Mouse (Mus musculus): ENCODE measurements around the gene Mcf2l. TPM values are rescaled to one million over a fixed set of nuclear protein-coding genes. Genes with fewer than 3 reads are reported as not detected.

The Mcf2l gene
- polyA plus RNA-seq, 1 experiment: 245 TPM

DNA sequence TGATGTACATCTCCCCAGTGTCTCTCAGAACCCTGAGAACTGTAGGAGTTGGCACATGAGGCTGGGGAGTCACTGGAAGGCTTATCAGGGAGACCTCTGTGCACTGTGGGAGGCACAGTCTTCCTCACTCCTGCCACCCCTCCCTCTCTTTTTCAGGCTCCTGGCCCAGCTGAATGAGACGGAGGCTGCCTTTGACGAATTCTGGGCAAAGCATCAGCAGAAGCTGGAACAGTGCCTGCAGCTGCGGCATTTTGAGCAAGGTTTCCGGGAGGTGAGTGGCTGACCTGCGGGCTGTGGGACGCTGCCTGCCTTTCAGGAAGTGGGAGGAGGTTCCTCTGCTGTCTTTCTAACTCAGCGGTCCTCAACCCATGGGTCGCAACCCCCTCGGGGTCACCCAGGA lies 126.2 kb downstream of the Mcf2l start:
- Histone ChIP-seq H3K27ac (ENCODE audit: insufficient read depth, low read depth, low read length) (no peak overlapping the region), H3K4me1 (ENCODE audit: control insufficient read depth, insufficient read depth, low read length) (peaks cover 6% of the 10 kb centered on the region; the same call in 1 of the 2 replicates), H3K4me3 (ENCODE audit: insufficient read depth, low read depth, low read length) (no peak overlapping the region)
- TF ChIP-seq POLR2A (IDR thresholded peaks at IDR 0.05; ENCODE audit: insufficient read depth, low read depth, low read length) (no peak), CTCF (IDR thresholded peaks at IDR 0.05; ENCODE audit: insufficient read depth, low read depth, low read length) (no peak)
- 41% methylated on average over 9 of the region's 9 CpGs for WGBS

- H3K27ac ChIP-seq (ENCODE audit: insufficient read depth, low read depth, low read length): no peak overlapping the region
- TF ChIP-seq CTCF (IDR thresholded peaks at IDR 0.05; ENCODE audit: insufficient read depth, low read depth, low read length) (no peak), POLR2A (IDR thresholded peaks at IDR 0.05; ENCODE audit: insufficient read depth, low read depth, low read length) (no peak)
- 0 out of 2 replicates have a peak, but pooled peaks cover 3% of the 10 kb centered on the region for H3K4me1 ChIP-seq (ENCODE audit: control insufficient read depth, insufficient read depth, low read length)
- no peak overlapping the region for H3K4me3 ChIP-seq (ENCODE audit: insufficient read depth, low read depth, low read length)
- 68% methylated on average over 4 of the region's 4 CpGs for WGBS
Observed at GRCm38 (mm10) chr8:13007458-13007857, 133.9 kb downstream of the Mcf2l start.

- TF ChIP-seq POLR2A (IDR thresholded peaks at IDR 0.05; ENCODE audit: insufficient read depth, low read depth, low read length): no peak
- TF ChIP-seq CTCF (IDR thresholded peaks at IDR 0.05; ENCODE audit: insufficient read depth, low read depth, low read length): no peak
- Histone ChIP-seq H3K4me1 (ENCODE audit: control insufficient read depth, insufficient read depth, low read length) (0 out of 2 replicates have a peak, but pooled peaks cover 3% of the 10 kb centered on the region), H3K27ac (ENCODE audit: insufficient read depth, low read depth, low read length) (no peak overlapping the region), H3K4me3 (ENCODE audit: insufficient read depth, low read depth, low read length) (no peak overlapping the region)
- 62% methylated on average over 4 of the region's 4 CpGs for WGBS
Observed at GRCm38 (mm10) chr8:13010313-13010712, 136.7 kb downstream of the Mcf2l start.

- TF ChIP-seq CTCF (IDR thresholded peaks at IDR 0.05; ENCODE audit: insufficient read depth, low read depth, low read length): no peak
- no peak for TF ChIP-seq POLR2A (IDR thresholded peaks at IDR 0.05; ENCODE audit: insufficient read depth, low read depth, low read length)
- WGBS: 64% methylated on average over 4 of the region's 4 CpGs
- Histone ChIP-seq H3K4me3 (ENCODE audit: insufficient read depth, low read depth, low read length) (no peak overlapping the region), H3K27ac (ENCODE audit: insufficient read depth, low read depth, low read length) (no peak overlapping the region), H3K4me1 (ENCODE audit: control insufficient read depth, insufficient read depth, low read length) (peaks cover 5% of the 10 kb centered on the region)
Observed at GRCm38 (mm10) chr8:13019560-13019959, 146.0 kb downstream of the Mcf2l start.

DNA sequence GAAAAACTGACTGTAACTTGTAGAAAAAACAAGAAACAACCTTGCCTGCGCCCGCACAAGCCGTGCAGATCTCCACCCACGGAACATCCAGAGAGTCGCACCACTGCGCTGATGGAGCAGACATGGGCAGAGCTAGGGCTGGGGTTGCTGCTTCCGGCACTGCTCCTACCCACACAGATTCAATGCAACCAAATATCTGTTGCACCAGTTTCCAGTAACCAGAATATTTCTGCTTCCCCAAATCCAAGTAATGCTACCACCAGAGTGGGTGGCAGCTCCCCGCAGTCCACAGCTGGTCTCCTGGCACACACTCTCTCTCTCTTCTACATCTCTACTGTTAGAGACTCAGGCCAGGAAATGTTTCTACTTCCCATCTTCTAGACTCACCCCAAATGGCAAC lies 148.2 kb downstream of the Mcf2l start:
- peak overlapping the region; percentile 15; the same call in 1 of the 2 replicates for H3K27ac ChIP-seq (ENCODE audit: insufficient read depth, low read depth, low read length)
- no peak overlapping the region for H3K4me3 ChIP-seq (ENCODE audit: insufficient read depth, low read depth, low read length)
- 42% methylated on average over 8 of the region's 8 CpGs for WGBS
- peaks cover 14% of the 10 kb centered on the region for H3K4me1 ChIP-seq (ENCODE audit: control insufficient read depth, insufficient read depth, low read length)
- TF ChIP-seq POLR2A (IDR thresholded peaks at IDR 0.05; ENCODE audit: insufficient read depth, low read depth, low read length) (no peak), CTCF (IDR thresholded peaks at IDR 0.05; ENCODE audit: insufficient read depth, low read depth, low read length) (no peak)

GRCm38 (mm10) chr8:13025487-13026224 lies 152.1 kb downstream of the Mcf2l start, which contains the start of gene F7:
Gene F7, plus strand, starts transcription at chr8:13026034.
- Histone ChIP-seq H3K4me3 (ENCODE audit: insufficient read depth, low read depth, low read length) (no peak within 1 kb of the TSS), H3K27ac (ENCODE audit: insufficient read depth, low read depth, low read length) (no peak within 1 kb of the TSS), H3K4me1 (ENCODE audit: control insufficient read depth, insufficient read depth, low read length) (peaks cover 18% of the 10 kb centered on the region)
- TF ChIP-seq POLR2A (IDR thresholded peaks at IDR 0.05; ENCODE audit: insufficient read depth, low read depth, low read length) (no peak), CTCF (IDR thresholded peaks at IDR 0.05; ENCODE audit: insufficient read depth, low read depth, low read length) (no peak)
- 74% methylated on average over 10 of the region's 10 CpGs for WGBS

DNA sequence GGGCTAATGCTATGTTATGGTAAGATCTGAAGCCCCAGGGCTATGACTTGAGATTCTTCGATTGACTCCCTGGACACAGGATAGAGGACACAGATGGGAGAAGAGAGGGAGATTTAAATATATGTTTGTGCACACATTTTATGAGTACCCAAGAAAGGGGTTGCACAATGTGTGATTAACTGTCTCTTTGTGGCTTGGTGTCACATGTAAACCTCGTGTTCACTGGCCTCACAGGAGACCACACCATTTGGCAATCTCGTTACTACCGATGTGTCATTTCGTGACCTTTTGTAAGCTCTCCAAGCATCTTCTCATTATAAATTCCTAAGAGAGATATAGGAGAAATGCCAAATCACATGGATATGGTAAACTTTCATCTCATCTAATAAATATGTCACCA lies 154.0 kb downstream of the Mcf2l start:
- 93% methylated on average over 5 of the region's 5 CpGs for WGBS
- H3K27ac ChIP-seq (ENCODE audit: insufficient read depth, low read depth, low read length): no peak overlapping the region
- no peak overlapping the region for H3K4me3 ChIP-seq (ENCODE audit: insufficient read depth, low read depth, low read length)
- H3K4me1 ChIP-seq (ENCODE audit: control insufficient read depth, insufficient read depth, low read length): peaks cover 15% of the 10 kb centered on the region; the same call in 1 of the 2 replicates
- TF ChIP-seq POLR2A (IDR thresholded peaks at IDR 0.05; ENCODE audit: insufficient read depth, low read depth, low read length) (no peak), CTCF (IDR thresholded peaks at IDR 0.05; ENCODE audit: insufficient read depth, low read depth, low read length) (no peak)

- TF ChIP-seq POLR2A (IDR thresholded peaks at IDR 0.05; ENCODE audit: insufficient read depth, low read depth, low read length): no peak
- TF ChIP-seq CTCF (IDR thresholded peaks at IDR 0.05; ENCODE audit: insufficient read depth, low read depth, low read length): no peak
- H3K27ac ChIP-seq (ENCODE audit: insufficient read depth, low read depth, low read length): no peak overlapping the region
- H3K4me1 ChIP-seq (ENCODE audit: control insufficient read depth, insufficient read depth, low read length): peaks cover 15% of the 10 kb centered on the region; the same call in 1 of the 2 replicates
- no peak overlapping the region for H3K4me3 ChIP-seq (ENCODE audit: insufficient read depth, low read depth, low read length)
- 54% methylated on average over 5 of the region's 5 CpGs for WGBS
Observed at GRCm38 (mm10) chr8:13028482-13028881, 154.9 kb downstream of the Mcf2l start.

DNA sequence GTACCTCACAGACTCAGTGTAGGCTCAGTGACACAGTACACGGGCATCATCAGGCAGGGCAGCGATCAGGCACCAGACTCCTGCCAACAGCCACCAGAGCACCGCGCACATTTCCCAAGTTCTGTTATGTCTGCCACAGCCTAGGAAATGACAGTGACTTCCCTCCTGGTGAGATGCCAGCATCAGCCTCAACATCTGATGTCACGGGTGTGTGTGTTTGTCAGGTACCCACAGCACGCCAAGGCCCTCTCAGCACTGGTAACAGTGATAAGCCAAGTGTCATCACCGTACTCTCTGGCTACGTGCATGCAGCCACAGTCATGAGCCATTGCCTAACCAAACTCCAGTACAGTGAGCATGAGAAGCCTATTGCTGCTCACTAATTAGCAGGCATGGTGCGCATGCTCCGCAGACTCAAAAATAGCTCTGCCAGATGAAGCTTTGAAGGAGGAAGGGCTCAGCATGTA lies 162.8 kb downstream of the Mcf2l start:
- Histone ChIP-seq H3K27ac (ENCODE audit: insufficient read depth, low read depth, low read length) (peak overlapping the region; percentile 81), H3K4me1 (ENCODE audit: control insufficient read depth, insufficient read depth, low read length) (peaks cover 33% of the 10 kb centered on the region)
- TF ChIP-seq CTCF (IDR thresholded peaks at IDR 0.05; ENCODE audit: insufficient read depth, low read depth, low read length): no peak
- TF ChIP-seq POLR2A (IDR thresholded peaks at IDR 0.05; ENCODE audit: insufficient read depth, low read depth, low read length): no peak

More for the DNA sequence above, 162.8 kb downstream of the Mcf2l start:
- WGBS: 23% methylated on average over 10 of the region's 10 CpGs
- H3K4me3 ChIP-seq (ENCODE audit: insufficient read depth, low read depth, low read length): no peak overlapping the region
